Mouse (Mus musculus): ENCODE results near the gene Iqsec1.

The Iqsec1 gene

GRCm38 (mm10) chr6:90889356-90890285 lies 98.9 kb downstream of the Iqsec1 start:
- no peak for DNase-seq (ENCODE audit: low read depth)

- no peak for DNase-seq (ENCODE audit: low read depth)
Measured at GRCm38 (mm10) chr6:90887024-90887775, 101.3 kb downstream of the Iqsec1 start.

- no peak for DNase-seq (ENCODE audit: low read depth)
Measured at GRCm38 (mm10) chr6:90885626-90886025, 102.9 kb downstream of the Iqsec1 start.

- no peak for DNase-seq (ENCODE audit: low read depth)
Measured at GRCm38 (mm10) chr6:90884631-90885030, 103.9 kb downstream of the Iqsec1 start.

- DNase-seq (ENCODE audit: low read depth), result no peak
Measured at GRCm38 (mm10) chr6:90880975-90881374, 107.5 kb downstream of the Iqsec1 start.

- no peak for DNase-seq (ENCODE audit: low read depth)
Measured at GRCm38 (mm10) chr6:90880404-90880803, 108.1 kb downstream of the Iqsec1 start.

GRCm38 (mm10) chr6:90871581-90871980 lies 116.9 kb downstream of the Iqsec1 start:
- DNase-seq (ENCODE audit: low read depth), result no peak

GRCm38 (mm10) chr6:90868033-90868432 lies 120.5 kb downstream of the Iqsec1 start:
- no peak for DNase-seq (ENCODE audit: low read depth)

GRCm38 (mm10) chr6:90861370-90861769 lies 127.1 kb downstream of the Iqsec1 start:
- DNase-seq (ENCODE audit: low read depth), result no peak

- no peak for DNase-seq (ENCODE audit: low read depth)
Measured at GRCm38 (mm10) chr6:90857844-90858243, 130.6 kb downstream of the Iqsec1 start.

- no peak for DNase-seq (ENCODE audit: low read depth)
Measured at GRCm38 (mm10) chr6:90852360-90852759, 136.1 kb downstream of the Iqsec1 start.

GRCm38 (mm10) chr6:90848068-90848467 lies 140.4 kb downstream of the Iqsec1 start:
- DNase-seq (ENCODE audit: low read depth), result no peak

GRCm38 (mm10) chr6:90847523-90847922 lies 141.0 kb downstream of the Iqsec1 start:
- DNase-seq (ENCODE audit: low read depth), result no peak

- no peak for DNase-seq (ENCODE audit: low read depth)
Measured at GRCm38 (mm10) chr6:90839972-90840371, 148.5 kb downstream of the Iqsec1 start.

GRCm38 (mm10) chr6:90836749-90837148 lies 151.7 kb downstream of the Iqsec1 start:
- DNase-seq (ENCODE audit: low read depth), result no peak

GRCm38 (mm10) chr6:90829536-90829935 lies 158.9 kb downstream of the Iqsec1 start:
- no peak for DNase-seq (ENCODE audit: low read depth)

GRCm38 (mm10) chr6:90825063-90825462 lies 163.4 kb downstream of the Iqsec1 start:
- no peak for DNase-seq (ENCODE audit: low read depth)

- DNase-seq (ENCODE audit: low read depth), result no peak
Measured at GRCm38 (mm10) chr6:90823322-90823721, 165.2 kb downstream of the Iqsec1 start.

GRCm38 (mm10) chr6:90821916-90822602 lies 166.4 kb downstream of the Iqsec1 start:
- no peak for DNase-seq (ENCODE audit: low read depth)

GRCm38 (mm10) chr6:90819880-90820279 lies 168.6 kb downstream of the Iqsec1 start:
- peak; percentile 59 for DNase-seq (ENCODE audit: low read depth)

- peak; percentile 85 for DNase-seq (ENCODE audit: low read depth)
Measured at GRCm38 (mm10) chr6:90818956-90819355, 169.5 kb downstream of the Iqsec1 start.

- DNase-seq (ENCODE audit: low read depth), result no peak
Measured at GRCm38 (mm10) chr6:90816551-90816950, 171.9 kb downstream of the Iqsec1 start.

Data from naive thymus-derived CD4-positive, alpha-beta T cell, adult 2 months (primary cell).